Mouse (Mus musculus) G1E (cell line): ENCODE measurements around the gene Gm49321. TPM values are rescaled to one million over a fixed set of nuclear protein-coding genes. Genes with fewer than 3 reads are reported as not detected.

ENCODE experiments used
- ATAC-seq: 2 replicates; pipeline ENCODE4 v1.8.0; 2016; ENCODE audit warnings: mild to moderate bottlenecking; ENCODE audit not compliant: insufficient number of reproducible peaks, poor library complexity, low FRiP score, severe bottlenecking; ENCODE audit errors: extremely low read depth
- DNase-seq: peaks from one replicate; pipeline ENCODE4 v3.0.0; 2012; ENCODE audit warnings: low spot score
- H3K27me3 ChIP-seq: 2 replicates; pipeline ENCODE4 v1.6.1; 2012; ENCODE audit warnings: mild to moderate bottlenecking, low read length, inconsistent platforms; ENCODE audit not compliant: insufficient read depth
- H3K36me3 ChIP-seq: replicated peaks from 2 replicates; pipeline ENCODE3; 2012; ENCODE audit warnings: mild to moderate bottlenecking, inconsistent platforms
- H3K4me1 ChIP-seq: 2 replicates; pipeline ENCODE4 v1.6.1; 2012; ENCODE audit warnings: low read depth, low read length, inconsistent platforms, mixed read lengths; ENCODE audit not compliant: insufficient read depth
- H3K4me3 ChIP-seq: 2 replicates; pipeline ENCODE4 v1.5.1; 2012; ENCODE audit warnings: low read depth, mild to moderate bottlenecking, inconsistent platforms, low read length, moderate library complexity, mixed read lengths
- H3K9me3 ChIP-seq: replicated peaks from 2 replicates; pipeline ENCODE4 v1.6.1; 2012; ENCODE audit warnings: inconsistent platforms
- CTCF ChIP-seq: IDR thresholded peaks from 2 replicates; pipeline ENCODE4 v1.5.1; 2012; ENCODE audit warnings: low read depth, low read length, inconsistent platforms, mixed read lengths
- GATA1 ChIP-seq: IDR thresholded peaks from 2 replicates; pipeline ENCODE4 v1.6.1; 2012; ENCODE audit warnings: borderline replicate concordance, low read length, inconsistent platforms, mixed read lengths
- GATA2 ChIP-seq: IDR thresholded peaks from 2 replicates; pipeline ENCODE4 v1.6.1; 2012; ENCODE audit warnings: low read depth, low read length, inconsistent platforms, borderline replicate concordance
- POLR2AphosphoS5 ChIP-seq: IDR thresholded peaks from 2 replicates; pipeline ENCODE4 v1.6.1; 2012; ENCODE audit warnings: low read depth, low read length, inconsistent platforms; ENCODE audit not compliant: insufficient replicate concordance
- TAL1 ChIP-seq: conservative IDR thresholded peaks from 2 replicates; pipeline ENCODE4 v1.6.1; 2012; ENCODE audit warnings: low read depth, low read length, inconsistent platforms, mixed read lengths
- polyA plus RNA-seq: library from polyadenylated mRNA; stranded (reverse); fragments of >175 nt; gene quantifications from 2 replicates; pipeline ENCODE4 v1.2.3, GENCODE M21; 2012
- total RNA-seq, 2 experiments: library from RNA; stranded (forward) in 1 of 2; stranded (reverse) in 1 of 2; fragments of 200-1000 nt in 1 of 2; fragments of >200 nt in 1 of 2; fragmentation: Nextera tagmentation in 1 of 2; gene quantifications; 2 replicates each; pipeline ENCODE4 v1.2.3; 2014 to 2017

Gm49321 gene
- total and polyA plus RNA-seq, 3 experiments: 6.7 TPM; not detected in 2

GRCm38 (mm10) chr12:73895674-73896073, 41.8 kb upstream of the Gm49321 start:
- TF ChIP-seq GATA1: no peak
- no peak for TF ChIP-seq POLR2AphosphoS5
- TF ChIP-seq GATA2: no peak
- TF ChIP-seq CTCF: no peak
- TF ChIP-seq TAL1: no peak
- DNase-seq (no peak), ATAC-seq (no peak)
- H3K4me1 ChIP-seq: no peaks in the 10 kb centered on the region
- no peak overlapping the region for H3K4me3 ChIP-seq
- peaks cover 20% of the 10 kb centered on the region for H3K27me3 ChIP-seq
- H3K36me3 ChIP-seq: no peaks in the 10 kb centered on the region
- H3K9me3 ChIP-seq: no peaks in the 10 kb centered on the region

DNA sequence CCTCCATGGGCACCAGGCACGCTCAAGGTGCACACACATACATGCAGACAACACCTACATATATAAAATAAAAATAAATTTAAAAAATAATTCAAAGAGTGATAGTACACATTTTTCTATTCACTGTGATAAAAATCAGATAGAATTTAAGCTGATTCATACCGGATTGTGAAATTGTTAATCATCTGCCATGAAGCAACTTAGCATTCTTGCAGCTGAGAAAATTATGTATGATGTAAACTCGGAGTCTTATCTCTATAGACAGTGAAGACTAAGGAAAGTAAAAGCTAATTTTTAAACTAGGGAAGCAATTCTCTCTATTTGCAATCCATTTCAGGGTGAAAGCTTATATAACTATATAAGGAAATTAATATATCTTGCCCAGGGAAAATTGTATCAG, 41.0 kb upstream of the Gm49321 start:
- DNase-seq (no peak), ATAC-seq (no peak)
- peaks cover 17% of the 10 kb centered on the region for H3K27me3 ChIP-seq
- H3K4me1 ChIP-seq: peaks cover 5% of the 10 kb centered on the region; the same call in 1 of the 2 replicates
- no peaks in the 10 kb centered on the region for H3K9me3 ChIP-seq
- H3K36me3 ChIP-seq: no peaks in the 10 kb centered on the region
- TF ChIP-seq TAL1 (no peak), POLR2AphosphoS5 (no peak), GATA1 (no peak), CTCF (no peak), GATA2 (no peak)
- H3K4me3 ChIP-seq: no peak overlapping the region

DNA sequence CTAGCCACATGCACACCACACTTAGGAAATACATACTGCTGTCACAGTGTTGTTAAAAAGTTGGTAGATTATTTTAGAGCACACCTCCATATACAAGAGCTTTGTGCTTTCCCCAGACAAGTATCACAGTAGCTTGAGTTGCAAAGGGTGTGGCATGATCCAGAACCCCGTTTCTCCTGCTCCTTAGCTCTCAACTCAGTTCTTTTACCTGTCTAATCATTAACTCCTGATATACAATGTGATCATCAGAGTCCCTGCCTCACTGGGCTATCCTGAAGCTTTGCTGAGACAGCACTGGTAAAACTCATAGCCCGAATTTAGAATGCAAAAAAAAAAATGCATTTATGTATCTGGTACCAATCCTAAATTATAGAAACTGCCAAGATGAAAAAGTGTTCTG, 39.2 kb upstream of the Gm49321 start:
- TF ChIP-seq POLR2AphosphoS5 (no peak), TAL1 (no peak), CTCF (no peak), GATA1 (no peak), GATA2 (no peak)
- H3K4me1 ChIP-seq: peaks cover 10% of the 10 kb centered on the region
- ATAC-seq: no peak
- no peak overlapping the region for H3K4me3 ChIP-seq
- peaks cover 19% of the 10 kb centered on the region for H3K27me3 ChIP-seq
- no peaks in the 10 kb centered on the region for H3K36me3 ChIP-seq
- no peak for DNase-seq
- H3K9me3 ChIP-seq: no peaks in the 10 kb centered on the region

- no peaks in the 10 kb centered on the region for H3K36me3 ChIP-seq
- TF ChIP-seq GATA2: no peak
- TF ChIP-seq TAL1: no peak
- no peak for TF ChIP-seq GATA1
- no peak for TF ChIP-seq CTCF
- TF ChIP-seq POLR2AphosphoS5: no peak
These were observed 33.1 kb upstream of the Gm49321 start for GRCm38 (mm10) chr12:73904133-73904934.

DNA sequence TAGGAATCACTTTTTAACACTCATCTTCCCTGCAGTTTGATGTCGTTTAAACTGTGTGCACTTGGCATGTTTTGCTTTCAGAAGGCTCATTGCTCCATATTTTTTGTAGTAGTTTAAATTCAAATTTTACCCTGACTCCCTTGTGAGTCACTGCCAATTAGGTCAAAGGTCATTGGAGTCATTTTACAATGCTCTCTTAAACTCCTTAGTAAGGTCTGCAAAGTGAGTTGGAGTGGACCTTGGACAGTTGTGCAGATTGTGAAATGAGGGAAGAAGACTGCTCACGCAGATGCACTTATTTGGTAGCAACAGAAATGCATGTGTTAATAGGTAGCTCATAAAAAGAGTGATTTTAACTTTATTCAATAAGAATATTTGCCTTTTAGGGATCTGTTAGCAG, 32.4 kb upstream of the Gm49321 start:
- H3K9me3 ChIP-seq: no peaks in the 10 kb centered on the region
- DNase-seq: no peak
- no peak overlapping the region for H3K4me3 ChIP-seq
- TF ChIP-seq POLR2AphosphoS5 (no peak), GATA1 (no peak), GATA2 (no peak), TAL1 (no peak), CTCF (no peak)
- H3K36me3 ChIP-seq: no peaks in the 10 kb centered on the region
- peaks cover 20% of the 10 kb centered on the region for H3K27me3 ChIP-seq
- H3K4me1 ChIP-seq: peaks cover 32% of the 10 kb centered on the region
- no peak for ATAC-seq

More at GRCm38 (mm10) chr12:73904133-73904934, 33.1 kb upstream of the Gm49321 start:
- DNase-seq: no peak
- H3K9me3 ChIP-seq: no peaks in the 10 kb centered on the region
- no peak overlapping the region for H3K4me3 ChIP-seq
- H3K4me1 ChIP-seq: peaks cover 31% of the 10 kb centered on the region
- ATAC-seq: no peak
- H3K27me3 ChIP-seq: peaks cover 20% of the 10 kb centered on the region

- Histone ChIP-seq H3K9me3 (no peaks in the 10 kb centered on the region), H3K4me3 (no peak overlapping the region), H3K4me1 (peaks cover 32% of the 10 kb centered on the region), H3K36me3 (no peaks in the 10 kb centered on the region), H3K27me3 (peaks cover 17% of the 10 kb centered on the region)
- no peak for ATAC-seq
- no peak for TF ChIP-seq CTCF
- TF ChIP-seq TAL1: no peak
- TF ChIP-seq POLR2AphosphoS5: no peak
- TF ChIP-seq GATA1: no peak
- no peak for TF ChIP-seq GATA2
- DNase-seq: no peak
These were observed 31.9 kb upstream of the Gm49321 start for GRCm38 (mm10) chr12:73905555-73905954.
